Mouse (Mus musculus) gastrocnemius, adult 8-10 months (tissue): ENCODE measurements around the gene Capn7. TPM values are rescaled to one million over a fixed set of nuclear protein-coding genes. Genes with fewer than 3 reads are reported as not detected.
A peak's percentile ranks its signal among the peaks of the same experiment; 100 is the strongest.

Experiments
- DNase-seq, 2 experiments: peaks; one replicate each; pipeline ENCODE4 v3.0.0; 2022; ENCODE audit warnings: low spot score in 2 of 2
- total RNA-seq, 4 experiments: library from RNA; stranded (reverse); gene quantifications; 2 replicates each; pipeline ENCODE4 v1.2.4; 2022

The Capn7 gene
- total RNA-seq, 4 experiments from 2014 or later: 27.0 to 33.1 (median 30.5) TPM

GRCm38 (mm10) chr14:31364589-31364988 lies 28.2 kb downstream of the Capn7 start:
- no peak for DNase-seq

GRCm38 (mm10) chr14:31365350-31365749 lies 28.9 kb downstream of the Capn7 start:
- peak in 1 of 2 experiments; percentile 49 for DNase-seq

GRCm38 (mm10) chr14:31367951-31368350 lies 31.5 kb downstream of the Capn7 start:
- no peak for DNase-seq

- no peak for DNase-seq
Observed at GRCm38 (mm10) chr14:31369377-31369776, 32.9 kb downstream of the Capn7 start.

- no peak for DNase-seq
Observed at GRCm38 (mm10) chr14:31374390-31374789, 38.0 kb downstream of the Capn7 start.

GRCm38 (mm10) chr14:31376331-31376730 lies 39.9 kb downstream of the Capn7 start:
- no peak for DNase-seq

GRCm38 (mm10) chr14:31382276-31382675 lies 45.8 kb downstream of the Capn7 start:
- DNase-seq: no peak

- DNase-seq: no peak
Observed at GRCm38 (mm10) chr14:31383470-31384050, 47.1 kb downstream of the Capn7 start.

GRCm38 (mm10) chr14:31384366-31385323 lies 48.2 kb downstream of the Capn7 start:
- peak in 1 of 2 experiments; percentile 41 for DNase-seq

GRCm38 (mm10) chr14:31385406-31385805 lies 49.0 kb downstream of the Capn7 start:
- no peak for DNase-seq

GRCm38 (mm10) chr14:31385977-31386697 lies 49.7 kb downstream of the Capn7 start:
- peak; percentile 82 to 84 for DNase-seq

- no peak for DNase-seq
Observed at GRCm38 (mm10) chr14:31387301-31387981, 51.0 kb downstream of the Capn7 start.

GRCm38 (mm10) chr14:31388086-31388872 lies 51.8 kb downstream of the Capn7 start:
- DNase-seq: no peak

- no peak for DNase-seq
Observed at GRCm38 (mm10) chr14:31389421-31390147, 53.1 kb downstream of the Capn7 start.

- DNase-seq: no peak
Observed at GRCm38 (mm10) chr14:31392300-31392699, 55.9 kb downstream of the Capn7 start.

GRCm38 (mm10) chr14:31392873-31393545 lies 56.6 kb downstream of the Capn7 start:
- DNase-seq: no peak

GRCm38 (mm10) chr14:31393546-31393890 lies 57.1 kb downstream of the Capn7 start:
- DNase-seq: no peak

- DNase-seq: no peak
Observed at GRCm38 (mm10) chr14:31393936-31394630, 57.6 kb downstream of the Capn7 start.
